Mouse (Mus musculus) cerebellum, adult 11 months (tissue): Measurements from ENCODE around the gene Phf11d.
"Not testable (repeated sequence)": the region's sequence is repeated elsewhere in the genome, so short reads cannot be mapped to it uniquely, and the experiment has no call there.

Source experiments
- DNase-seq: peaks from one replicate; pipeline ENCODE4 v3.0.0; 2022

Gene Phf11d

DNA sequence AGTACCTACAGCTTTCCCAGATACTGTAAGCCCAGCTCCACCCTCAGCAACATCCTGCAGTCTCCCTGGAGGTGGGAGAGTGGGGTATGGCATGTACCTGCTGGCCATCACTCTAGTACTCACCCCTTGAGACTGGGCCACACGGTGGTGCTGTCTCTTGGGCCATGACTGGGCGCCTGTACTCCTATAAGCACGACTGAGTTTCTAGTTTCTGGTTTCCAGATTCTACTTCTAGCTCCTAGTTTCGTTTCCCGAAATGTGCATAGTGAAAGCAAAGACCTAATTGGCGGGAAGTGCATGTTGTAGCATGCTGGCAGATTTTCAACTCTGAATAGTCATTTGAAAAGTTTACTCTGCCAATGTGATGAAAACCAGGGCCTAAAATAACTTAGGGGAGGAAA lies at the start of gene Phf11d:
TSS of gene Phf11d (minus strand) at position 227 of the 401 bp plus-strand sequence.
- DNase-seq: no peak

DNA sequence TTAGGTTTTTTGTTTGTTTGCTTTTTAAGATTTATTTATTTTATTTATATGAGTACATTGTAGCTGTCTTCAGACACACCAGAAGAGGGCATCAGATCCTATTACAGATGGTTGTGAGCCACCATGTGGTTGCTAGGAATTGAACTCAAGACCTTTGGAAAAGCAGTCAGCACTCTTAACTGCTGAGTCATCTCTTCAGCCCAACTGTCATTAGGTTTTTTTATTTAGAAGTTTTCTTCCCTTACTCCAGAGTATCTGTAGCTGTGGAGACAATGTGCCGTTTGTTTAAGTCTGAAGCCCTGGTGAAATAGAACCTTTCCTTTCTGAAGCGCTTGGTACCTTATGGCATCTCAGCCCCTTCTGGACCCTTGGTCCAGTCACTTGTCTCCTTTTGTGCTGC lies 49.7 kb upstream of the Phf11d start:
- DNase-seq: not testable (repeated sequence)

DNA sequence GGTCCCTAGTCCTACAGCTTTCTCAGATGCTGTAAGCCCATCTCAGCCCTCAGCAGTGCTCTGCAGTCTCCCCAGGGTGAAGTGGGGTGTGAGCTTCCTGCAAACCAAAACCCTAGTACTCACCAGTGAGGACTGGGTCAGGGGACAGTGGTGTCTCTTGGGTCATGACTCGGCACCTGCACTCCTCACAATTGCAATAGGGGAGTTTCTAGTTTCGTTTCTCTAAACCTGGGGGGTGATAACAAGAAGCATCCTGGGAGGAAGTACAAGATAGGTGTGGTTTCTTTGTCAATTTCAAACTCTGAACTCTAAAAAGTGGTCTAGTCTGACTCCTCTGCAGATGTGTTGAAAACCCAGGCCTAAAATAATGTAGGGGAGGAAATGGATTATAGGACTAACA lies 31.7 kb upstream of the Phf11d start:
- no peak for DNase-seq

DNA sequence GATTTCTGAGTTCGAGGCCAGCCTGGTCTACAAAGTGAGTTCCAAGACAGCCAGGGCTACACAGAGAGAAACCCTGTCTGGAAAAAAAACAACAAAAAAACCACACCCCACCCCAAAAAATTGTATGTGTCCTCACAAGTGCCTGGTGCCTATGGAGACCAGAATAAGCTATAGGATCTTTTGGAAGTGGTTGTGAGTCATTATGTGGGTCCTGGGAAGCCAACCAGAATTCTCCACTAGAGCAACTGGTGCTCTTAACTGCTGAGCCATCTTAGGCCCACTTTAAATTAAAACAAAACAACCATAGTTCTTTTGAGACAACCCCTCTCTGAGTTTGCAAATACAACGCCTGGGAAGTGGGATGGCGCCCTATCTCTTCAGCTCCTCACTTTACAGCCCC lies 30.0 kb upstream of the Phf11d start, which contains the start of gene Phf11c:
TSS of gene Phf11c (minus strand) at position 101 of the 400 bp plus-strand sequence.
- no peak for DNase-seq

DNA sequence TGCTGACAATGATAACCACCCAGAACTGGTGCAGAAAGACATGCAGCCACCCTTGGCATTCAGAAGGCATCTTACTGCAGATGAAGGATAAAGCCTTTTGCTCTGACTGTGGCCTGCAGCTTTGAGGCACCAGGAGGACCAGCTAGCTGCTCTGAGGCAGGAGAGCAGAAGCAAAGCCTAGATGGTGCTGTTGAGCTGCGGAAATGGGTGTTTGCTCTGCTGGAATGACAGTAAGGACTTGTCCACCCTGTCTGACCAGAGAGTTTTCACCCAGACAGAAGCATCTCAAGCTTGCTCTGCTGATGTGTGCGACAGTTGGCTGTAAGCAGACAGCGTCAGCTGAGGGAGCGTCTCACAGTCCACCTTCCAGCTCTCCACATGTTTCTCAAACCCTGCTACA lies 24.9 kb upstream of the Phf11d start:
- DNase-seq: not testable (repeated sequence)

DNA sequence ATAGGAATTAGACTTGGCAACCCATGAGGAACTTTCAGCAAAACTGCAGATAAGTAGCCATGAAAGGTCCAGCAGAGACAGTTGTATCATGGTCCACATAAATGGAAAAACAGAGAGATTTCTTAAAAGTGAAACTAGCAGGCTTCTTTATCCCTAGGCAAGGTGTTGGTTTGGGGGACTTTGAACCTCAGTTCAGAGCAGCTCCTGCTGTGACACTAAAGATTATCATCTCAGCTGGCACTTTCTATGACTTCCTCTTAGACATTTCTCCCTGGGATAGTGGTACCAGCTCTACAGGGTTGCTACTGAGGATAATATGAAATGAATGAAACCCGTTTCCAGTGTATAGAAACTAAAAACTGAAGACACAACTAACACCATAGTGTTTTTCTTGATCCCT lies 24.3 kb upstream of the Phf11d start:
- DNase-seq: no peak

DNA sequence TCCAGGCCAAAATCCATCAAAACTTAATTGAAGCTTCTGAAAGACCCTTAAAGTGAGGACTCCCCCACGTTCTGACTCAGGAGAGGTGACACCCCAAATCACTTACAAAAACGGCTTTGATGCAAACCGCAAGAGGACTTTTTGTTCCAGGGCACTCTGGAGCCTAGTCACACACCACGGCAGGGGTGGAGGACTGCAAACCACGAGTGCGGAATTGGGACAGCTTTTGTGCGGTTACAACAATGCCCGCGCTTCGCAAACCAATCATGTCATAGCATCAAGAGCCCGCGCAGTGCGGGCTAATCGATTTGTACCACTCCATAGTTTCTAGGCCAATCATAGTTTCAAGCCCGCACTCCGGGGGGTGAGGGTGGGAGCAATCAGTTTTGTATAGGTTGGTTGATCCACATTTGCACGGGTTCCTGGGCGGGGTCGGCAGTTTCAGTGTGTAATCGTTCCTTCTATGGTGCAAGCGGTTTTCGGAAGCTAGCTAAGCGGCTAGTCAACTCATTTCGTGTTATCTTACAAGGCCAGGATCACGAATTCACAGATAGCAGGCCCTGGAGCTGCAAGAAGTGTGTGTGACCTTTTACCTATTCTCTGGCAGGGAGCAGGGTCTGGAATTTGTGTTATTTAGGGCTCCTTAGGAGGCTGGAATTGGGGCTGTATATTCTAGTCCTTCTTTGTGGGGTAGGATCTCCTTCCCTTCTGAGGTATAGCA lies 5.2 kb upstream of the Phf11d start:
- no peak for DNase-seq

DNA sequence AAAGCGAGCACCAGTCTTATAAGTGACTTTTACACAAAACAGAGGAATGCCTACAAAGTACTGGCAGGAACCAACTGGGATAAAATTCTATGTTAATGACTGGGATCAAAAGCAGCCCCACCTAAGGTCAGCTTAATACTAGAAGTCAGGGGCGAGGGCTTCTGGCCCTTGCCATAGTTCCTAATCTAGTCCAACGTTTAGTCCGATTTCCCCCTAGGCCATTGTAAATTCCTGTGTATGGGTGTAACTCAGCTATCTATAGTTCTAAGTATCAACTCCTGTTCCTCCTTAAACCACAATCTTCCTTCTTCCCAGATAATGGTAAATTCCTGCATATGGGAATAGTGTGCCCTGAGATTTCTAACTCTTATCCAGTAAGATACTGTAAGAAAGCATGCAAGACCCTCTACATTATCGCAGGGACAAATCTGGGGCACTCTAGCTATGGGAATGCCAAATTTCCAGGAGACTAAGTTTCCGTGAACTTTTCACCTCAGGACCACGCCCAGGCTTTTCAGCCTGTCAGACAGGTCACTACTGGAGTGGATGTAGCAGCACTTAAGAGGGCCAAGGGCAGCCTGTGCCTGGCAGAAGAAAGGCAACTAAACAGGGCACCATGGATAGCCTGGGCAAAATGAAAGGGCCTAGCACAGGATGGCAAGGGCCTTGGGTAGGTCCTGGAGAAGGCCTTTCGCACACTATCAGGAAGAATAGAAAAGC lies 1.3 kb upstream of the Phf11d start:
- DNase-seq: no peak

DNA sequence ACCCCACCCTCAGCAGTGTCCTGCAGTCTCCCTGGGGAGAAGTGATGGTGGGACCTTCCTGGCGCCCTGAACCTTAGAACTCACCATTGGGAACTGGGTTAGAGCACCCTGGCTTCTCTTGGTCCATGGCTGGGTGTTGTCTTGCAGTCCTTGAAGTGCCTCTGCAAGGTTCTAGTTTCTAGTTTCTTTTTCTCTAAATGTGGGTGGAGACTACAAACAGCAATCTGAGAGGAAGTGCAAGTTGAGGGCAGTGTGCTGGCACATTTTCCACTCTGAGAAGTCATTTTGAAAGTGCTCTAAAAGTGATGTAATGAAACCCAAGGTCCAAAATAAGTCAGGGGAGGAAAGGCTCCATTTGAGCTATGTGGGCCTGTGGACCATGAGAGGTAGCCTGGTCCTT lies 24.1 kb downstream of the Phf11d start, which contains the start of gene Phf11b:
TSS of gene Phf11b (minus strand) at position 163 of the 400 bp plus-strand sequence.
- DNase-seq: not testable (repeated sequence)

DNA sequence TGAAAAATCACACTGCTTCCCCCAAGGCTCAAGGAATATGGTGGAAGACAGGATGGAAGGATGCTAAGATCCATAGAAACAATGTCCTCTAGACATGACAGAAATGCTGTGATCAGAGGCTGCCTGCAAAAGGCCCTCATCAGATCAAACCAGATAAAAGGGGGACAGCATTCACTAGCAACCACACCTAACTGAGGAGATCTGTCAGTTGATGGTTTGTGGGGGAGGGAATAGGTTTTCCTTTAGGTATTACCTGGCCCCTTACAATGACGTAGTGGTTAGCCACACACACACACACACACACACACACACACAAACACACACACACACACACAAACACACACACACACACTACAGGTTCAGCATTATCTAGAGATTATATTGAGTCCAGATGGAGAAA lies 25.7 kb downstream of the Phf11d start:
- DNase-seq: no peak

DNA sequence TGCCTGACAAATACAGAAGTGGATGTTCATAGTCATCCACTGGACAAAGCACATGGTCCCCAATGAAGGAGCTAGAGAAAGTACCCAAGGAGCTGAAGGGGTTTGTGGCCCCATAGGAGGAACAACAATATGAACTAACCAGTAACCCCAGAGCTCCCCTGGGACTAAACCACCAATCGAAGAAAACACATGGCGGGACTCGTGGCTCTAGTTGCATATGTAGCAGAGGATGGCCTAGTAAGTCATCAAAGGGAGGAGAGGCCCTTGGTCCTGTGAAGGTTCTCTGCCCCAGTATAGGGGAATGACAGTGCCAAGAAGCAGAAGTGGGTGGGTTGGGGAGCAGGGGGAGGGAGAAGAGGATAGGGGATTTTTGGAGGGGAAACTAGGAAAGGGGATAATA lies 29.2 kb downstream of the Phf11d start:
- not testable (repeated sequence) for DNase-seq

DNA sequence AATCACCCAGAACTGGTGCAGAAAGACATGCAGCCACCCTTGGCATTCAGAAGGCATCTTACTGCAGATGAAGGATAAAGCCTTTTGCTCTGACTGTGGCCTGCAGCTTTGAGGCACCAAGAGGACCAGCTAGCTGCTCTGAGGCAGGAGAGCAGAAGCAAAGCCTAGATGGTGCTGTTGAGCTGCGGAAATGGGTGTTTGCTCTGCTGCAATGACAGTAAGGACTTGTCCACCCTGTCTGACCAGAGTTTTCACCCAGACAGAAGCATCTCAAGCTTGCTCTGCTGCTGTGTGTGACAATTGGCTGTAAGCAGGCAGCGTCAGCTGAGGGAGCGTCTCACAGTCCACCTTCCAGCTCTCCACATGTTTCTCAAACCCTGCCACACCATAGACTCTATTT lies 34.8 kb downstream of the Phf11d start:
- not testable (repeated sequence) for DNase-seq

DNA sequence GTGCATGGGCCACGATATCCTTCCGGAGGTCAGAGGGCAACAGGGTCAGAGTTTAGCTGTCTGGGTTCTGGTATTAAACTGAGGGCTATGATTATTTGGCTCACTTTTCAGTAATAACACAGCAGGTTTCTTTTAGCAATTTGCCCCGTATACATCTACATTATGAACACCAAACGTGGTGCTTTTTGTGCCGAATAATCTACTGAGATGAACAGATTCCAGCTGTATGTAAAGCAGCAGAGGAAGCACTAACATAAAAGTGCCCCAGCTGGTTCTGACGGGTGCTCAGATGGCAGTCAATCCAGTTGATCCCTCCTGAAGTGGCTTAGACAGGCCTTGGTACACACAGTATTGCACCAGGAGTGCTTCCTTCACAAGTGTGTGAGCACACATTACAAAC lies 45.3 kb downstream of the Phf11d start:
- not testable (repeated sequence) for DNase-seq

DNA sequence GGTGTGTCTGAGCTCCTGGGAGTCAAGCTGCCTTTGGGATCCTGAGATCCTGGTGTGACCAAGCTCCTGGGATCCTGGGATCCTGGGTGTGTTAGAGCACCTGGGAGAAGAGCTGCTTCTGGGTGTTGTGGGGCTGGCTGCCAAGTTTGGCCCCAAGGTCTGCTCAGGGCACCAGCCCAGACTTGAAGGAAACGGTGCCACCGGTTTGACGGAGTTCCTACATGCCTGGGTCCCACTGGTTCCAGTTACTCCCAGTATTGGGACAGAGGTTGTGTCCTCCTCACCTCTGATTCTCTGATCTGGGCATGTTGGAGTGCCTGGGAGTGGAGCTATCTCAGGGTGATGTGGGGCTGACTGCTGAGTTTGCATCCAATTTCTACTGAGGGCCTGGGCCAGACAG lies 46.2 kb downstream of the Phf11d start:
- not testable (repeated sequence) for DNase-seq
